Mouse (Mus musculus): ENCODE results near the gene Gm21834. TPM values are rescaled to one million over a fixed set of nuclear protein-coding genes. Genes with fewer than 3 reads are reported as not detected.

The Gm21834 gene
- not detected for polyA plus RNA-seq (2017; shearing (Covaris generic))

GRCm38 (mm10) chr17:57742119-57742518 lies at the start of gene Gm21834:
Gene Gm21834, minus strand, starts transcription at chr17:57742219.

GRCm38 (mm10) chr17:57768622-57769610 lies 26.9 kb upstream of the Gm21834 start, which contains the start of gene Cntnap5c:
Gene Cntnap5c, plus strand, starts transcription at chr17:57769570.

Other genes starting within 250 kb of the Gm21834 start
- 0.04 TPM for gene Vmn2r120, start 196.7 kb downstream of the Gm21834 start, polyA plus RNA-seq (2017; shearing (Covaris generic))
- not detected for gene Cntnap5c, start 27.4 kb upstream of the Gm21834 start, polyA plus RNA-seq (2017; shearing (Covaris generic))

All from CD4-positive, CD25-positive, alpha-beta regulatory T cell (primary cell).